Comparison of ENCODE assay signal across 14 mouse cellular contexts in the genomic region with DNA sequence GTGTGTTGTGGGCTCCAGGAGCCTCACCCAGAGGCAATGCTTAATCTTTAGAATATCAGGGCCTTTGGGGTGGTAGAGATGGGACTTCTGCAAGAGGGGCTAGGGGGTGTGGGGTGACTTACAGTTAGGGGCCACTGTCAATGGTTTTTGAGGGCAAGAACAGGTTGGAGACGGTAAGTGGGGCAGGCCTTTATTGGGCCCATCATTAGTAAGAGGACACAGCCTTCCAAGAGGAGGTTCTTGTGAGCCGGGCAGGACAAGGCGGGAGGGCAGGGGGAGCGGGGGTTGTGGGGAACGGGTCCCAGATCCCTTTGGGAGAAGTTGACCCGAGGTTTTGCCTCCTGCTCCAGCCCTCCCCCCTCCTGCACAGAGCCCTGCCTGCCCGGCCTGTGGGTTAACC.
"Had no signal": no experiment of that assay in that cellular context is flagged by ENCODE, and none has a peak within 500 bp of the region (broad histone marks: within the 10 kb centered on the region; RNA-seq: fewer than 3 reads in every experiment).

No protein-coding gene starts in this region.

- H3K9ac ChIP-seq: midbrain, embryonic 15.5 days; neural tube, embryonic 12.5 days; stomach, embryonic 15.5 days had no signal

- DNase-seq: kidney, adult 8-10 months; kidney, postnatal 25 days; lung, adult 2 months; lung, postnatal 36 days; retina, postnatal 1 day; right cerebral cortex, postnatal 14 days; thymus, adult 2 months; thymus, postnatal 25 days had no signal

- H3K27me3 ChIP-seq: midbrain, embryonic 15.5 days; neural tube, embryonic 12.5 days; stomach, embryonic 15.5 days had no signal

- ATAC-seq: lung, postnatal 0 days; midbrain, embryonic 15.5 days had no signal

- H3K9me3 ChIP-seq: limb, embryonic 10.5 days; midbrain, embryonic 15.5 days; neural tube, embryonic 12.5 days; stomach, embryonic 15.5 days had no signal

- H3K27ac ChIP-seq: left cerebral cortex, adult 2 months; limb, embryonic 10.5 days; midbrain, embryonic 15.5 days; neural tube, embryonic 12.5 days; stomach, embryonic 15.5 days had no signal

- H3K4me2 ChIP-seq: midbrain, embryonic 15.5 days; neural tube, embryonic 12.5 days; stomach, embryonic 15.5 days had no signal

- H3K4me3 ChIP-seq: left cerebral cortex, adult 2 months; limb, embryonic 10.5 days; midbrain, embryonic 15.5 days; neural tube, embryonic 12.5 days; stomach, embryonic 15.5 days had no signal
